Mouse (Mus musculus) erythroblast, embryonic 14.5 days (primary cell): ENCODE measurements around the gene Lce1e. TPM values are rescaled to one million over a fixed set of nuclear protein-coding genes. Genes with fewer than 3 reads are reported as not detected.
"Not testable (repeated sequence)": the region's sequence is repeated elsewhere in the genome, so short reads cannot be mapped to it uniquely, and the experiment has no call there.

Experiments
- H3K27me3 ChIP-seq: 2 replicates; pipeline ENCODE4 v1.6.1; 2012; ENCODE audit warnings: inconsistent platforms; ENCODE audit not compliant: control insufficient read depth
- H3K36me3 ChIP-seq: 2 replicates; pipeline ENCODE4 v1.6.1; 2012; ENCODE audit warnings: mild to moderate bottlenecking, inconsistent platforms; ENCODE audit not compliant: control insufficient read depth
- H3K4me1 ChIP-seq: 2 replicates; pipeline ENCODE4 v1.6.1; 2012; ENCODE audit warnings: inconsistent platforms; ENCODE audit not compliant: control insufficient read depth
- H3K4me3 ChIP-seq: replicated peaks from 2 replicates; pipeline ENCODE3; 2012; ENCODE audit warnings: moderate library complexity, mild to moderate bottlenecking, inconsistent platforms
- H3K9me3 ChIP-seq: 2 replicates; pipeline ENCODE4 v1.6.1; 2012; ENCODE audit warnings: low read length, inconsistent platforms, mixed read lengths; ENCODE audit not compliant: control insufficient read depth
- GATA1 ChIP-seq: IDR thresholded peaks from 2 replicates; pipeline ENCODE4 v1.6.1; 2012; ENCODE audit warnings: low read length, inconsistent platforms, mixed read lengths
- TAL1 ChIP-seq: IDR thresholded peaks from 3 replicates; pipeline ENCODE4 v1.6.1; 2012; ENCODE audit warnings: low read length, inconsistent platforms, mixed read lengths
- polyA plus RNA-seq: library from polyadenylated mRNA; stranded (reverse); fragments of >175 nt; gene quantifications from 2 replicates; pipeline ENCODE4 v1.2.3, GENCODE M21; 2012

Lce1e gene
- polyA plus RNA-seq = not detected in 2 replicates

DNA sequence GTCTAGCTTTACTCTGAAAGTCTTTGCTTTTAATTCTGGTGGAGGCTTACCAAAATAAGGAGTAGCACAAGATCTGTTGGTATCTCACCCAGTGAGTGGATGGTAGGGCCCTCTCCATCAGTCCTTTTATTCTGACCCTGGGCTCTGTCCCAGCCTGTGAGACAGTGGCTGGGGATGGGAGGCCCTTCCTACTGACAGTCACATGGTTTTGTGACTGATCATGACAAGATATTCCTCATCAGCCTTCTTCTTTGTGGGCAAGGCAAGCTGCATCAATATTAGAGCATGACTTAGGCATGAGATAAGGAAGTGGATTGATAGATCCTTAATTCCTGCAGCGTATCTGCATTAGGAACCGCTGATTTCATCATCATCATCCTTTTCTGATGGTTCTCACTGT is at the start of gene Lce1e:
Gene Lce1e (minus strand): TSS at position 101 of the 400 bp plus-strand sequence.
- Histone ChIP-seq H3K27me3 (no peaks in the 10 kb centered on the region), H3K36me3 (no peaks in the 10 kb centered on the region), H3K4me1 (no peaks in the 10 kb centered on the region), H3K9me3 (no peaks in the 10 kb centered on the region), H3K4me3 (no peak within 1 kb of the TSS)
- no peak for TF ChIP-seq GATA1
- no peak for TF ChIP-seq TAL1

DNA sequence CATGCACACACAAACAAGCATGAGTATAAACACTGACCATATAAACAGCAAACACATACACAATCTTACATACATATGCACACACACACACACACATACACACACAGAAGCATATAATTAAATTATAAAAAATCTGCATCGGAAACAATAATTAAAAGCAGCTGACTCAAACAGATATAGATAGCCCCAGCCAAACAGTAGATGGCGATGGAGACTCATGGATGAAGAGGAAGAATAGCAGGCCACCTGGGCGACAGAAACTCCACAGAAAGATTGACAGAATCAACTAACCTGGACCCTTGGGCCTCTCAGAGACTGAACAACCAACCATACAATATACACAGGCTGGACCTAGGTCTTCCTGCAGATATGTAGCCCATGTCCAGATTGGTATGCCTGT is 44.3 kb upstream of the Lce1e start:
- H3K36me3 ChIP-seq = no peaks in the 10 kb centered on the region
- H3K4me3 ChIP-seq = no peak overlapping the region
- no peaks in the 10 kb centered on the region for H3K27me3 ChIP-seq
- TF ChIP-seq TAL1 = no peak
- TF ChIP-seq GATA1 = no peak
- H3K9me3 ChIP-seq = no peaks in the 10 kb centered on the region
- no peaks in the 10 kb centered on the region for H3K4me1 ChIP-seq

DNA sequence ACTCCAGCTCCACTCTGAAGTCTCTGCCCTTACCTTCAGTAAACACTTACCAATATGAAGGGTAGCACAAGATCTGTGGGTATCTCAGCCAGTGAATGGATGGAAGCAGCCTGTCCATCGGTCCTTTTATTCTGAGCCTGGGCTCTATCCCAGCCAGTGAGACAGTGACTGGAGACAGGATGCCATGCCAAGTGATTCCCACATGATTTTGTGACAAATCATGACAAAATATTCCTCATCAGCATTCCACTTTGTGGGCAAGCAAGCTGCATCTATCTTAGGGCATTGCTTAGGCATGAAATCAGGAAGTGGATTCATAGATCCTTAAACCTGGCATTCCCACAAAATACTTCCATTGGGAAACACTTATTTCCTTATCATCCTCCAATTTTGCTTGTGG is 43.4 kb upstream of the Lce1e start, which contains the start of gene Lce1g:
Gene Lce1g (minus strand): TSS at position 101 of the 400 bp plus-strand sequence.
- TF ChIP-seq GATA1 = no peak
- no peak for TF ChIP-seq TAL1
- H3K9me3 ChIP-seq = no peaks in the 10 kb centered on the region
- H3K4me3 ChIP-seq = no peak within 1 kb of the TSS
- H3K4me1 ChIP-seq = no peaks in the 10 kb centered on the region
- H3K36me3 ChIP-seq = no peaks in the 10 kb centered on the region
- no peaks in the 10 kb centered on the region for H3K27me3 ChIP-seq

DNA sequence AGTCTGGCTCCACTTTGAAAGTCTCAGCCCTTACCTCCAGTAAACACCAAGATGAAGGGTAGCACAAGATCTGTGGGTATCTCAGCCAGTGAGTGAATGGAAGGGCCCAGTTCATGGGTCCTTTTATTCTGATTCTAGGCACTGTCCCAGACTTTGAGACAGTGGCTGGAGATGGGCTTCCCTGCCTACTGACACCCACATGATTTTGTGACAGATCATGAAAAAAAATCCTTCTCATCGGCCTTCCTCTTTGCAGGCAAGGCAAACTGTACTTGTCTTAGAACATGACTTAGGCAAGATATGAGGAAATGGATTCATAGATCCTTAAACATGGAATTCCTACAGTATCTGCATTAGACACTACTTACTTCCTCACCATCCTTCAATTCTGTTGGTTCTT is 30.1 kb upstream of the Lce1e start, which contains the start of gene Gm38119:
Gene Gm38119 (minus strand): TSS at position 101 of the 400 bp plus-strand sequence.
- Histone ChIP-seq H3K4me3 (no peak within 1 kb of the TSS), H3K4me1 (no peaks in the 10 kb centered on the region), H3K36me3 (no peaks in the 10 kb centered on the region), H3K27me3 (no peaks in the 10 kb centered on the region), H3K9me3 (no peaks in the 10 kb centered on the region)
- TF ChIP-seq TAL1 (no peak), GATA1 (no peak)

DNA sequence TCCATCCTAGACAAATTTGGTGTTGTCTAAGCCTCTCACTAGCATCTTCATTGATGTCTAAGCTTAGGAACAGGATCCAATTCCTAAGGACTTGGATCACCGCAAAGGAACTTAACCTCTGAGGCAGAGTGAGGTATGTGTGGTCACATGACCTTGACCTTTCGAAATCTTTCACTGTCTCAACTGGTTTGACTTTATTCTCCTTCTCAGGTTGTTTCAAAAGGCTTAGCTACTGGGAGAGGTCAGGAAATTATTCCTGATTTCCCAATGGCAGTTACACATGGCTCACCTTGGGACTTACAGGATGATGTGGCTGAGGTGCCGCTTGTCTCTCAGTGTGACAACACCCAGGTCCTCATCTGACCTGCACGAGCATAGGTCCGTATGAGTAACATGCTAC is 13.8 kb upstream of the Lce1e start:
- Histone ChIP-seq H3K4me3 (no peak overlapping the region), H3K36me3 (no peaks in the 10 kb centered on the region), H3K9me3 (no peaks in the 10 kb centered on the region), H3K27me3 (no peaks in the 10 kb centered on the region), H3K4me1 (no peaks in the 10 kb centered on the region)
- no peak for TF ChIP-seq GATA1
- no peak for TF ChIP-seq TAL1

DNA sequence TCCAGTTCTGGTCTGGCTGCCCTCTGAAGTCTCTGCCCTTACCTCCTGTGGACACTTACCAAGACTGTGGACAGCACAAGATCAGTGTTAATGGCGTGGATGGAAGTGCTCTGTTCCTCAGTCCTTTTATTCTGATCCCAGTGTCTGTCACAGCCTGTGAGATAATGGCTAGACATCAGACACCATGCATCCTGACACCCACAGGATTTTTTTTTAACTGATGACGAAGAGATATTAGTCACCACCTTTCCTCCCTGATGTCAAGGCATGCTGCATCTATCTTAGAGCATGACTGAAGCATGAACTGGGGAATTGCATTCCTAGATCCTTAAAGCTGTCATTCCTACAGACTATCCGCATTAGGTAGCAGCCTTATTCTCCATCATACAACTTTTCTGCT is 11.4 kb upstream of the Lce1e start, which contains the start of gene Lce1f:
Gene Lce1f (minus strand): TSS at position 101 of the 400 bp plus-strand sequence.
- no peak within 1 kb of the TSS for H3K4me3 ChIP-seq
- H3K36me3 ChIP-seq = no peaks in the 10 kb centered on the region
- TF ChIP-seq GATA1 (no peak), TAL1 (no peak)
- no peaks in the 10 kb centered on the region for H3K27me3 ChIP-seq
- H3K9me3 ChIP-seq = no peaks in the 10 kb centered on the region
- H3K4me1 ChIP-seq = no peaks in the 10 kb centered on the region

DNA sequence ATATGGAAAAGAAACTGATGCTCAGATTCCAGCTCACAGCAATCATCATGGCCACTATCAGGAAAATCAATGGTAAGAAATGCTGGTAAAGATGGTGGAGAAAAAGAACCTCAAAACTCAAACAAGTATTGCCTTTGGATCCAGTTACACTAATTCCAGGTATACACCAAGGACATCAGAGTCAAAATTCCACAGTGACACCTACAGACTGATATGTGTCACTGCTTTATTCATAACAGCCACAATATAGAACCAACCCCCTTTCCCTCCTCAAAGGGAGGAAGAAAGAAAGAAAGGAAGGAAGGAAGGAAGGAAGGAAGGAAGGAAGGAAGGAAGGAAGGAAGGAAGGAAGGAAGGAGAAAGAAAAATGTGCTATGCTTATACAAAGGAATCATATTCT is 6.2 kb upstream of the Lce1e start:
- Histone ChIP-seq H3K4me1 (no peaks in the 10 kb centered on the region), H3K4me3 (no peak overlapping the region)

DNA sequence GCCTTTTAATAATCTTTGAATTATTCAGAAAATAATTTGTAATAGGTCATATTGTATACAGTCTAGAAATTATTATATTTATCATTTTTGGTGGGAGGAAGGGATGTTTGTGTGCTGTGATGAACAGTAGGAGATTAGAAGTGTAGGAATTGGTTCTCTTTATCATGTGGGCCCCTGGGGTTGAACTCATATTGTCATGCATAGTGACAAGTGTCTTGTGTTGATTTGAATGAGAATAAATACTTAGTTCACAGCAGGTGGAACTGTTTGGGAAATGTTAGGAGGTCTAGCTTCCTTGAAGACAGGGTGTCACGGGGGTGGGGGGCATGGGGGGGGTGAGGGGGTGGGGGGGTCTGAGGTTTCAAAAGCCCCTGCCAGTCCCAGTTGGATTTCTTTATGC is 14.3 kb downstream of the Lce1e start:
- no peaks in the 10 kb centered on the region for H3K36me3 ChIP-seq
- no peaks in the 10 kb centered on the region for H3K4me1 ChIP-seq
- no peak overlapping the region for H3K4me3 ChIP-seq
- TF ChIP-seq GATA1 (no peak), TAL1 (no peak)
- H3K27me3 ChIP-seq = no peaks in the 10 kb centered on the region
- H3K9me3 ChIP-seq = no peaks in the 10 kb centered on the region

More for the DNA sequence above, 6.2 kb upstream of the Lce1e start:
- TF ChIP-seq GATA1 = no peak
- no peak for TF ChIP-seq TAL1
- Histone ChIP-seq H3K36me3 (no peaks in the 10 kb centered on the region), H3K27me3 (no peaks in the 10 kb centered on the region), H3K9me3 (no peaks in the 10 kb centered on the region)

DNA sequence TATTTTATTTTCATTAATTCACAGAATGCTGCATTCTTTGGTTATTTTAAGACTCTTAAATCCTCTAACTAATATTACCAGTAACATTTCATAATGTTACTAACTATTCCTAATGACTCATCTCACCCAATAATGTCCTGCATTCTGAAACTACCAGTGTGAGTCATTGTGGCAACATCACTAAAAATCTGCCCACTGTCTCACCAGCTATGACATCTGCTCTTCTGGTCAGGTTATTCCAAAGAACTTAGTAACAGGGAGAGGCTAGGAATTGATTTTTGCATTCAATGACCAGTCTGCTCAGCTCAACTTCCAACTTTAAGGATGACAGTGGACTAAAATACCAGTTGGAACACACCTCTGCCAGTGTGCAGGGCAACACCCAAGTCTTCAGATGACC is 17.2 kb downstream of the Lce1e start:
- no peaks in the 10 kb centered on the region for H3K36me3 ChIP-seq
- no peak for TF ChIP-seq TAL1
- TF ChIP-seq GATA1 = no peak
- H3K4me1 ChIP-seq = no peaks in the 10 kb centered on the region
- H3K27me3 ChIP-seq = no peaks in the 10 kb centered on the region
- no peak overlapping the region for H3K4me3 ChIP-seq
- H3K9me3 ChIP-seq = no peaks in the 10 kb centered on the region

DNA sequence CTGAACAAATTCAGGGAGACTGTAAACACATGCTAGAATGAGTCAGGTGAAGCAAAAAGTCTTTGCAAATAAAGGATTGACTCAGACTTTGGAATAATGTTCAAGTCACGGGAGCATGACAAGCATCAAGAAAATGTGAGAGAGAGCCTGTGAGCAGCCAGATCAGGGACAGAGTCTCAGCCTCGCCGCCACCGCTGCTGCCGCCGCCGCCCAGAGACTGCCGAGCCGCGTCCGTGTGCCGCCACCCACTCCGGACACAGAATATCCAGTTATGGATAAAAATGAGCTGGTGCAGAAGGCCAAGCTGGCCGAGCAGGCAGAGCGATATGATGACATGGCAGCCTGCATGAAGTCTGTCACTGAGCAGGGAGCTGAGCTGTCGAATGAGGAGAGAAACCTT is 19.7 kb downstream of the Lce1e start:
- H3K4me1 ChIP-seq, H3K27me3 ChIP-seq, H3K4me3 ChIP-seq, H3K36me3 ChIP-seq, H3K9me3 ChIP-seq: not testable (repeated sequence)
